Comparison of ENCODE assay signal across 8 mouse cellular contexts in the genomic region with DNA sequence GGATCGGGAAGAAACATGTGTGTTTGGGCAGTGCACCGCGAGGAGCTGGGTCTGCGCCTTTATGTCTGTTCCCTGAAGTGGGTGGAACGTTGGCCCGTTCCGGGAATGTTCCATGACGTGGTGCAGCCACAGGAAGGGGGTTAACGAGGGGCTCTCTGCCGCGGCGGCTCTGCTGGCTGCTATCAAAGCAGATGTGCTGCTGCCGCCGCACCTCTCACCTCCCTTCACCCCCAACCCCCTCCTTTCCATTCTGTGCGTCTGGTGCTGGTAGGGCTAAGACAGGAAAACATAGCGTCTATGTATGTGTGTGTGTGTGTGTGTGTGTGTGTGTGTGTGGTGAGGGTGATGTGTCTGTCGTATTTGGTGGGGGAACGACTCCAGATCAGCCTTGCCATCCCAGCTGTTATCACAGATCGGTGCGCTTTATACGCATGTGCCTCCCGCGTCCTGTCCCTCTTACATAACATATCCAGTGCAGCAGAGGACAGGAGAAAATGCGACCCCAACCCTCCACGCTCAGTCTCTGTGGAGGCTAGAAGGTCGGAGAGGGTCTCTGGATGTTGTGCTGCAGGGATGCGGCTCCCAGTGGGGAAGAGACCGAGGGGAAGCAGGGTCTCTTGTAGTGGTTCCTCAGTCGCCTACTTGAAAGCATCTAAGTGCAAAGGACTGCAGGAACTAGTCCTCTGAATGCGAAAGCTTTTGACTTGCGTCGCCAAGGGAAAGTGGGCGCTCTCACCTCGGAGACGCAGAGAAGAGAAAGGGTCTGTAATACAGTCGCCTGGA. TPM values are rescaled to one million over a fixed set of nuclear protein-coding genes. Genes with fewer than 3 reads are reported as not detected.
DNase-seq lines count a peak whose midpoint lies in the region; ATAC-seq lines count a peak whose summit lies in the region.

No protein-coding gene starts in this region.

- no peaks in the 10 kb centered on the region for H3K9me3 ChIP-seq in intestine, embryonic 15.5 days

- DNase-seq in adipocyte (ENCODE audit: low spot score), result peak; percentile 72
- peak; percentile 72 for DNase-seq in embryo, embryonic 10 days (ENCODE audit: low spot score)
- peak; percentile 68 to 79 for DNase-seq in gastrocnemius, postnatal 36 days
- peak; percentile 79 to 92 for DNase-seq in left cerebral cortex, postnatal 14 days (ENCODE audit: low spot score in 2 of 2)
- DNase-seq in right cerebral cortex, postnatal 10 days (ENCODE audit: low spot score in 2 of 2), result peak; percentile 89 to 92
- peak; percentile 42 for DNase-seq in urinary bladder, postnatal 10 days (ENCODE audit: low spot score)

- H3K36me3 ChIP-seq in intestine, embryonic 15.5 days, result no peaks in the 10 kb centered on the region

- peak; percentile 46 for ATAC-seq in intestine, embryonic 15.5 days
- peak; percentile 35 for ATAC-seq in megakaryocyte progenitor cell, adult 5-6 weeks (replicated peaks; ENCODE audit: poor library complexity)

- peak overlapping the region; percentile 81 for H3K9ac ChIP-seq in intestine, embryonic 15.5 days

- peaks cover 6% of the 10 kb centered on the region; the same call in 1 of the 2 replicates for H3K4me1 ChIP-seq in intestine, embryonic 15.5 days (replicated peaks)

- intact Hi-C loops in gastrocnemius, postnatal 36 days (cut with DNase I), result loop anchor here (2.0 to 5.0 kb wide), 4 partner anchors 51 to 230 kb away; no protein-coding TSS in a partner anchor
- intact Hi-C loops in left cerebral cortex, postnatal 14 days (cut with DNase I), result loop anchor here (5.0 to 10.0 kb wide), 6 partner anchors 80 to 427 kb away; no protein-coding TSS in a partner anchor

- no peaks in the 10 kb centered on the region for H3K27me3 ChIP-seq in intestine, embryonic 15.5 days (replicated peaks)

- H3K4me3 ChIP-seq in intestine, embryonic 15.5 days (replicated peaks), result peak overlapping the region; percentile 86

- under 1% methylated on average over 36 of the region's 36 CpGs for WGBS in intestine, embryonic 15.5 days

- H3K4me2 ChIP-seq in intestine, embryonic 15.5 days (replicated peaks), result peak overlapping the region; percentile 79

- peak overlapping the region; percentile 97 for H3K27ac ChIP-seq in intestine, embryonic 15.5 days

RNA-seq across cellular contexts. Expression of gene Hivep2, which starts 1.8 kb away (rescaled TPM):
- total RNA-seq in gastrocnemius, postnatal 36 days (2021), result 10 to 100 TPM; 43.4 to 46.6 TPM
- 3.6 and 5.2 TPM in 2 replicates for polyA plus RNA-seq in intestine, embryonic 15.5 days (2015; fragmentation: Nextera tagmentation; extraction: Ambion mirVana)
- 100 to 1,000 TPM; 287 to 310 TPM for total RNA-seq in left cerebral cortex, postnatal 14 days (2021)
- total RNA-seq in megakaryocyte progenitor cell, adult 5-6 weeks (2015), result 1.2 and 2.0 TPM in 2 replicates
- total RNA-seq in megakaryocyte progenitor cell, adult 5-6 weeks (2017), result 0.57 and 1.6 TPM in 2 replicates

Comparison
In these comparisons a context has a peak if more than half of its experiments do, and no peak if none do; other contexts are left out.
1. Peak in every context shown above with its lines: DNase-seq, ATAC-seq, H3K4me3 ChIP-seq and H3K27ac ChIP-seq.
2. RNA of gene Hivep2, which starts 1.8 kb away (total RNA-seq): 287 to 310 TPM in left cerebral cortex, postnatal 14 days and 43.4 to 46.6 TPM in gastrocnemius, postnatal 36 days; 0.57 to 2.0 TPM in megakaryocyte progenitor cell, adult 5-6 weeks; every median in the first group is over 10 times any median in the second.